ENCODE assay signal across 15 mouse cellular contexts in the genomic region with DNA sequence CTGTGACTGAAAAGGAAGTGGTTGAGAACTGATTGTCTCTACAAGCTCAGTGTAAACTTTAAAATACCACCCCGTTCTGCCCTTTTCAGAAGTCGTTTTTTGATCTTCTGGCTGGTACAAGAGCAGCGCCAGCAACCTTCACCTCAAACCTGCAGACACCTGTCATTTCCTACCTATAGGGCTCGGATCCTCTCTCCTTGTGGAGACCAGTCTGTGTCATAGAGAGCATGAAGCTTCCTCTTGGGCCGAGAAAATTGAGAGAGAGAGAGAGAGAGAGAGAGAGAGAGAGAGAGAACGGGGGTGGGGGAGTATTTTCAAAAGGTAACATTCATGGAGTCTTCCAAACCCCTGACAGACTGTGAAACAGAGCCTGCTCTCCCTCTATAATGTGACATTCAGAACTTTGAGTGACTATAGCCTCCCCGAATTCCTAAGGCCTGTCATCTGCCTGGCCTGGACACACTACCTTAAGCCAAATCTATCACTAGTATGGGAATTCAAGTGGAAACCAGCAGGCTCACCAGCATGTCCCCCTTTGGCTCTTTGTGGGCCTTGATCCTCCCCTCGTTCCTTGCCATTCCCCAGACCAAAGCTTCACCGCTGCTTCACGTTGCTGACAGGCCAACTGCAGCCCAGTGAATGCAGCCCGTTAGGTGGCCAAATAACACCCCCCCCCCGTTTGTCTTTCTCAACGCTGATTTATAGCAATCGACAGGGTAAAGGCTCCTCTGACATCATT. TPM values are rescaled to one million over a fixed set of nuclear protein-coding genes. Genes with fewer than 3 reads are reported as not detected.
DNase-seq lines count a peak whose midpoint lies in the region; ATAC-seq and TF ChIP-seq lines count a peak whose summit lies in the region.
"Had no signal": no experiment of that assay in that cellular context is flagged by ENCODE, and none has a peak within 500 bp of the region (broad histone marks: within the 10 kb centered on the region; RNA-seq: fewer than 3 reads in every experiment).

No protein-coding gene starts in this region.

- H3K27me3 ChIP-seq in lung, embryonic 14.5 days (ENCODE audit: insufficient read depth, low read length) = peaks cover 49% of the 10 kb centered on the region
- H3K27me3 ChIP-seq in forebrain, embryonic 12.5 days = peaks cover 95% of the 10 kb centered on the region
- peaks cover 62% of the 10 kb centered on the region for H3K27me3 ChIP-seq in hindbrain, postnatal 0 days (ENCODE audit: insufficient read depth, low read length)
- peaks cover 3% of the 10 kb centered on the region; the same call in 1 of the 2 replicates for H3K27me3 ChIP-seq in stomach, embryonic 14.5 days (ENCODE audit: control insufficient read depth, insufficient read depth, low read length)
- H3K27me3 ChIP-seq: Patski had no signal

- WGBS in lung, embryonic 14.5 days = 36% methylated on average over 14 of the region's 14 CpGs
- WGBS in lung, adult 2 months = 59% methylated on average over 14 of the region's 14 CpGs
- 3% methylated on average over 14 of the region's 14 CpGs for WGBS in forebrain, embryonic 12.5 days
- 26% methylated on average over 14 of the region's 14 CpGs for WGBS in hindbrain, postnatal 0 days
- WGBS in stomach, embryonic 14.5 days = 34% methylated on average over 13 of the region's 14 CpGs

- TF ChIP-seq POLR2A in lung, adult 2 months (IDR thresholded peaks at IDR 0.05; ENCODE audit: borderline replicate concordance, extremely low read depth, low read depth, low read length) = no peak

- H3K9ac ChIP-seq in lung, embryonic 14.5 days = no peak overlapping the region
- peak overlapping the region; percentile 63 for H3K9ac ChIP-seq in forebrain, embryonic 12.5 days
- H3K9ac ChIP-seq in hindbrain, postnatal 0 days (replicated peaks; ENCODE audit: low read length) = no peak overlapping the region
- H3K9ac ChIP-seq in stomach, embryonic 14.5 days (replicated peaks; ENCODE audit: low read depth, low read length) = 0 out of 2 replicates have a peak overlapping the region, but pooled peaks have one; percentile 50
- H3K9ac ChIP-seq: heart, embryonic 13.5 days; liver, embryonic 12.5 days had no signal

- ATAC-seq in lung, embryonic 14.5 days (ENCODE audit: insufficient read depth) = no peak
- ATAC-seq in forebrain, embryonic 12.5 days (ENCODE audit: low FRiP score) = no peak
- no peak for ATAC-seq in hindbrain, postnatal 0 days
- ATAC-seq in stomach, embryonic 14.5 days (ENCODE audit: insufficient number of reproducible peaks, insufficient read depth, low FRiP score, low read depth) = no peak
- ATAC-seq: liver, embryonic 12.5 days; Patski had no signal

- no peak overlapping the region for H3K27ac ChIP-seq in lung, embryonic 14.5 days (ENCODE audit: low read depth)
- peak overlapping the region; percentile 93 for H3K27ac ChIP-seq in forebrain, embryonic 12.5 days
- peak overlapping the region; percentile 77; the same call in 1 of the 2 replicates for H3K27ac ChIP-seq in hindbrain, postnatal 0 days
- H3K27ac ChIP-seq in stomach, embryonic 14.5 days (ENCODE audit: low read length) = peak overlapping the region; percentile 62; the same call in 1 of the 2 replicates
- H3K27ac ChIP-seq: heart, embryonic 13.5 days; liver, embryonic 12.5 days; macrophage had no signal

- no peak overlapping the region for H3K4me3 ChIP-seq in lung, embryonic 14.5 days (ENCODE audit: low read depth, low read length)
- no peak overlapping the region for H3K4me3 ChIP-seq in lung, adult 2 months (replicated peaks; ENCODE audit: extremely low read depth, low read depth, low read length)
- H3K4me3 ChIP-seq in forebrain, embryonic 12.5 days (replicated peaks) = peak overlapping the region; percentile 41
- no peak overlapping the region for H3K4me3 ChIP-seq in hindbrain, postnatal 0 days (ENCODE audit: low read length)
- no peak overlapping the region for H3K4me3 ChIP-seq in stomach, embryonic 14.5 days (ENCODE audit: low read depth, low read length)
- H3K4me3 ChIP-seq: liver, embryonic 12.5 days had no signal

- no peaks in the 10 kb centered on the region for H3K4me1 ChIP-seq in lung, embryonic 14.5 days (ENCODE audit: insufficient read depth)
- H3K4me1 ChIP-seq in lung, adult 2 months (ENCODE audit: control insufficient read depth, insufficient read depth, low read length) = no peaks in the 10 kb centered on the region
- H3K4me1 ChIP-seq in forebrain, embryonic 12.5 days = peaks cover 54% of the 10 kb centered on the region
- no peaks in the 10 kb centered on the region for H3K4me1 ChIP-seq in hindbrain, postnatal 0 days (ENCODE audit: insufficient read depth, low read length)
- H3K4me1 ChIP-seq in stomach, embryonic 14.5 days (ENCODE audit: control insufficient read depth, insufficient read depth, low read length) = peaks cover 5% of the 10 kb centered on the region; the same call in 1 of the 2 replicates
- H3K4me1 ChIP-seq: liver, embryonic 12.5 days had no signal

- H3K4me2 ChIP-seq in lung, embryonic 14.5 days = peak overlapping the region; percentile 93
- H3K4me2 ChIP-seq in forebrain, embryonic 12.5 days = peak overlapping the region; percentile 66
- peak overlapping the region; percentile 71; the same call in 1 of the 2 replicates for H3K4me2 ChIP-seq in hindbrain, postnatal 0 days (ENCODE audit: low read depth, low read length)
- H3K4me2 ChIP-seq in stomach, embryonic 14.5 days (replicated peaks; ENCODE audit: low read depth, low read length) = peak overlapping the region; percentile 81

- no peak for DNase-seq in lung, embryonic 14.5 days
- no peak for DNase-seq in lung, adult 2 months
- no peak for DNase-seq in hindbrain, postnatal 0 days (ENCODE audit: low spot score)
- no peak for DNase-seq in right cerebral cortex, postnatal 14 days
- DNase-seq in adrenal gland, postnatal 4 days (ENCODE audit: low spot score in 2 of 2) = no peak
- no peak for DNase-seq in cerebellum, postnatal 36 days
- DNase-seq: adrenal gland, adult 8-10 months; cerebellum, adult 11 months; kidney, adult 18-20 months had no signal

- no peaks in the 10 kb centered on the region for H3K9me3 ChIP-seq in lung, embryonic 14.5 days (ENCODE audit: low read depth, low read length)
- no peaks in the 10 kb centered on the region for H3K9me3 ChIP-seq in forebrain, embryonic 12.5 days
- no peaks in the 10 kb centered on the region for H3K9me3 ChIP-seq in hindbrain, postnatal 0 days (ENCODE audit: low read length)
- H3K9me3 ChIP-seq in stomach, embryonic 14.5 days (ENCODE audit: control insufficient read depth, low read depth, low read length) = no peaks in the 10 kb centered on the region
- H3K9me3 ChIP-seq: heart, embryonic 13.5 days; liver, embryonic 12.5 days had no signal

- TF ChIP-seq CTCF in lung, embryonic 14.5 days (IDR thresholded peaks at IDR 0.05; ENCODE audit: low read depth) = no peak
- TF ChIP-seq CTCF in lung, adult 2 months (IDR thresholded peaks at IDR 0.05; ENCODE audit: insufficient read depth, low read length) = no peak
- TF ChIP-seq CTCF in hindbrain, postnatal 0 days (IDR thresholded peaks at IDR 0.05; ENCODE audit: low read depth) = no peak

- H3K36me3 ChIP-seq in lung, embryonic 14.5 days (ENCODE audit: insufficient read depth) = no peaks in the 10 kb centered on the region
- H3K36me3 ChIP-seq in forebrain, embryonic 12.5 days (replicated peaks) = no peaks in the 10 kb centered on the region
- no peaks in the 10 kb centered on the region for H3K36me3 ChIP-seq in hindbrain, postnatal 0 days (ENCODE audit: insufficient read depth, low read length)
- H3K36me3 ChIP-seq in stomach, embryonic 14.5 days (ENCODE audit: control insufficient read depth, insufficient read depth, low read length) = no peaks in the 10 kb centered on the region
- H3K36me3 ChIP-seq: heart, embryonic 13.5 days; liver, embryonic 12.5 days had no signal

RNA-seq across cellular contexts. Expression of a gene that starts 33.4 kb away (rescaled TPM):
- polyA plus RNA-seq in lung, embryonic 14.5 days (2014; fragmentation: Nextera tagmentation; extraction: Ambion mirVana) = 142 and 146 TPM in 2 replicates
- polyA plus RNA-seq in lung, adult 2 months (2012; rRNA removed) = 231 and 263 TPM in 2 replicates
- 129 and 162 TPM in 2 replicates for polyA plus RNA-seq in forebrain, embryonic 12.5 days (2016; fragmentation: Nextera tagmentation; extraction: Ambion mirVana)
- total RNA-seq in hindbrain, postnatal 0 days (2014; rRNA removed) = 33.2 and 43.1 TPM in 2 replicates
- 74.2 and 75.4 TPM in 2 replicates for polyA plus RNA-seq in hindbrain, postnatal 0 days (2015; fragmentation: Nextera tagmentation; extraction: Ambion mirVana)
- 106 and 111 TPM in 2 replicates for polyA plus RNA-seq in stomach, embryonic 14.5 days (2014; fragmentation: Nextera tagmentation; extraction: Ambion mirVana)
- total RNA-seq in adrenal gland, postnatal 4 days (2021) = 100 to 1,000 TPM; 143 to 160 TPM
- polyA plus RNA-seq: macrophage had no signal

Comparison
In these comparisons a context has a peak if more than half of its experiments do, and no peak if none do; other contexts are left out.
1. H3K9ac ChIP-seq: peak in forebrain, embryonic 12.5 days (single experiment) and stomach, embryonic 14.5 days (single experiment); none in lung, embryonic 14.5 days (single experiment) and hindbrain, postnatal 0 days (single experiment).
2. Peak in every context shown above with its lines, with median percentiles within 50 percentile points of each other: H3K4me2 ChIP-seq.